ENCODE assay signal across 24 mouse cellular contexts in genomic region chr3:28699601-28700000, GRCm38 (mm10). TPM values are rescaled to one million over a fixed set of nuclear protein-coding genes. Genes with fewer than 3 reads are reported as not detected.
DNase-seq lines count a peak whose midpoint lies in the region; ATAC-seq lines count a peak whose summit lies in the region.
"Had no signal": no experiment of that assay in that cellular context is flagged by ENCODE, and none has a peak within 500 bp of the region (broad histone marks: within the 10 kb centered on the region; RNA-seq: fewer than 3 reads in every experiment).

No protein-coding gene starts in this region.

- no peak overlapping the region for H3K27ac ChIP-seq in liver, embryonic 13.5 days
- H3K27ac ChIP-seq: embryonic facial prominence, embryonic 15.5 days; heart, embryonic 10.5 days; hindbrain, embryonic 14.5 days; layer of hippocampus, adult 2 months; limb, embryonic 10.5 days; neural tube, embryonic 15.5 days had no signal

- H3K4me2 ChIP-seq in liver, embryonic 13.5 days: peak overlapping the region; percentile 40
- H3K4me2 ChIP-seq: embryonic facial prominence, embryonic 15.5 days; hindbrain, embryonic 14.5 days; midbrain, embryonic 11.5 days; neural tube, embryonic 15.5 days had no signal

- H3K27me3 ChIP-seq in liver, embryonic 13.5 days: no peaks in the 10 kb centered on the region
- H3K27me3 ChIP-seq: embryonic facial prominence, embryonic 15.5 days; neural tube, embryonic 15.5 days had no signal

- 0 out of 2 replicates have a peak, but pooled peaks cover 8% of the 10 kb centered on the region for H3K4me1 ChIP-seq in liver, embryonic 13.5 days (replicated peaks)
- H3K4me1 ChIP-seq: embryonic facial prominence, embryonic 15.5 days; heart, embryonic 10.5 days; neural tube, embryonic 15.5 days had no signal

- H3K9ac ChIP-seq in liver, embryonic 13.5 days: no peak overlapping the region
- H3K9ac ChIP-seq: embryonic facial prominence, embryonic 15.5 days; hindbrain, embryonic 14.5 days; neural tube, embryonic 15.5 days had no signal

- peak overlapping the region; percentile 40; the same call in 1 of the 2 replicates for H3K4me3 ChIP-seq in liver, embryonic 13.5 days (replicated peaks)
- H3K4me3 ChIP-seq: embryonic facial prominence, embryonic 15.5 days; heart, embryonic 10.5 days; layer of hippocampus, adult 2 months; limb, embryonic 10.5 days; neural tube, embryonic 15.5 days had no signal

- no peaks in the 10 kb centered on the region for H3K9me3 ChIP-seq in liver, embryonic 13.5 days (replicated peaks)
- H3K9me3 ChIP-seq: embryonic facial prominence, embryonic 15.5 days; heart, embryonic 10.5 days; limb, embryonic 10.5 days; neural tube, embryonic 15.5 days had no signal

- ATAC-seq in liver, embryonic 13.5 days (ENCODE audit: low read depth): no peak
- ATAC-seq: inflammation-experienced regulatory T-cells, adult 6 months had no signal

- peak; percentile 43 to 57 for DNase-seq in kidney, adult 8-10 months
- no peak for DNase-seq in kidney, postnatal 4 days
- peak; percentile 47 for DNase-seq in kidney, postnatal 14 days
- no peak for DNase-seq in liver, embryonic 13.5 days
- peak; percentile 69 for DNase-seq in yolk sac, embryonic 10.5 days (ENCODE audit: low spot score)
- DNase-seq in adrenal gland, postnatal 4 days (ENCODE audit: low spot score in 2 of 2): no peak
- DNase-seq in spleen, postnatal 14 days (ENCODE audit: low spot score in 2 of 2): no peak
- DNase-seq: adrenal gland, postnatal 14 days; cerebellum, adult 8-10 months; heart, postnatal 4 days; lung, adult 18-20 months; lung, postnatal 10 days; right cerebral cortex, adult 18-20 months had no signal

- WGBS in liver, embryonic 13.5 days (ENCODE audit: insufficient replicate concordance): 50% methylated on average over 4 of the region's 4 CpGs

- H3K36me3 ChIP-seq in liver, embryonic 13.5 days: no peaks in the 10 kb centered on the region
- H3K36me3 ChIP-seq: embryonic facial prominence, embryonic 15.5 days; heart, embryonic 10.5 days; limb, embryonic 10.5 days; neural tube, embryonic 15.5 days had no signal

RNA-seq across cellular contexts. Expression of gene Slc2a2, which starts 1.9 kb away (rescaled TPM):
- polyA plus RNA-seq in liver, embryonic 13.5 days (2015; fragmentation: Nextera tagmentation; extraction: Ambion mirVana): 19.1 and 25.4 TPM in 2 replicates
- 10 to 100 TPM; 11.2 to 22.3 TPM for total RNA-seq in adrenal gland, postnatal 4 days (2021)
- total RNA-seq: common myeloid progenitor, adult 5-6 weeks; heart, postnatal 4 days; layer of hippocampus, adult 2 months; layer of hippocampus, postnatal 25 days; megakaryocyte progenitor cell, adult 5-6 weeks had no signal
- polyA plus RNA-seq: limb, embryonic 10.5 days; midbrain, embryonic 11.5 days had no signal

Comparison
In these comparisons a context has a peak if more than half of its experiments do, and no peak if none do; other contexts are left out.
1. DNase-seq: peak in kidney, adult 8-10 months (2 of 2), kidney, postnatal 14 days (single experiment) and yolk sac, embryonic 10.5 days (single experiment); none in kidney, postnatal 4 days (0 of 2), liver, embryonic 13.5 days (single experiment), adrenal gland, postnatal 4 days (0 of 2) and spleen, postnatal 14 days (0 of 2).